Mouse (Mus musculus) kidney, adult 2 months (tissue): ENCODE measurements at regions not wholly inside any gene's neighbourhood (a gene's known extent, or its start where the extent isn't known, plus 50 kb on each side); places are given as distances from the start of the nearest gene placed in this dataset.
A peak's percentile ranks its signal among the peaks of the same experiment; 100 is the strongest.

Experiments
- DNase-seq: peaks from one replicate; pipeline ENCODE4 v3.0.0; 2021
- H3K27ac ChIP-seq: fragments of 200-500 bp; 2 replicates; pipeline ENCODE4 v1.5.1; 2012; ENCODE audit warnings: low read depth, low read length, control low read depth, inconsistent platforms; ENCODE audit not compliant: insufficient read depth
- H3K27me3 ChIP-seq: fragments of 200-500 bp; replicated peaks from 2 replicates; pipeline ENCODE4 v1.6.1; 2012; ENCODE audit warnings: mild to moderate bottlenecking, moderate library complexity, low read length, inconsistent platforms; ENCODE audit not compliant: control insufficient read depth, insufficient read depth
- H3K36me3 ChIP-seq: fragments of 200-500 bp; 2 replicates; pipeline ENCODE4 v1.6.1; 2012; ENCODE audit warnings: mild to moderate bottlenecking, moderate library complexity, low read length, inconsistent platforms; ENCODE audit not compliant: control insufficient read depth, insufficient read depth
- H3K4me1 ChIP-seq: fragments of 200-500 bp; 2 replicates; pipeline ENCODE4 v1.6.1; 2011; ENCODE audit warnings: low read length; ENCODE audit not compliant: control insufficient read depth, insufficient read depth
- H3K4me3 ChIP-seq: fragments of 200-500 bp; 2 replicates; pipeline ENCODE4 v1.5.1; 2011; ENCODE audit warnings: mild to moderate bottlenecking, low read depth, low read length, control low read depth; ENCODE audit not compliant: insufficient read depth
- CTCF ChIP-seq: fragments of 200-500 bp; conservative IDR thresholded peaks from 2 replicates; pipeline ENCODE4 v1.5.1; 2011; ENCODE audit warnings: low read depth, mild to moderate bottlenecking, control low read depth, low read length, moderate library complexity, mixed read lengths; ENCODE audit not compliant: insufficient read depth, insufficient read length
- POLR2A ChIP-seq: fragments of 200-500 bp; IDR thresholded peaks from one replicate; pipeline ENCODE4 v1.6.1; 2011; ENCODE audit warnings: low read depth, low read length, control low read depth
- WGBS: fragments of 180-500 bp; shearing (Covaris S2); methylation state at CpG from one replicate; pipeline ENCODE4 v1.1.7; 2018; 5-methylcytosine and 5-hydroxymethylcytosine counted together

DNA sequence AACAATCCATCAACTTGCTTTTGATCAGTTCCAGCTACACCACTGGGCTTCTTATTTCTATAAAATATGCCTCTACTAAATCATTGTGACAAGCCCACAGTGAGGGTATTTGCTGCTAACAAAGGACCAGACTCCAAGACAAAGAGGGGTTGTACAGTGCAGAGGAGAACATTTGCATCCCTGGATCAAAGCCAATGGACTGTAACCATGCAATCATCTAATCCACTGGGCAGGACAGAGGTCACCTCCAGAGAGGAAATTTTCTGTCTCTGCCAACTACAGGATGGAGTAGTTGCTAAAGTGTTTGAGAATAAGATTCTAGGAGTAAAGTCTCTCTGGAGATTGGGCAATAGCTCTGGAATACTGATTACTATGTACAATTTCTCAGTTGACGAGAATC, 272.9 kb downstream of the Cox7c start:
- peak; percentile 2 for DNase-seq
- TF ChIP-seq CTCF: no peak
- H3K27ac ChIP-seq: no peak overlapping the region
- no peaks in the 10 kb centered on the region for H3K4me1 ChIP-seq
- WGBS: 84% methylated on average over 1 of the region's 1 CpGs
- no peaks in the 10 kb centered on the region for H3K36me3 ChIP-seq
- no peaks in the 10 kb centered on the region for H3K27me3 ChIP-seq
- no peak overlapping the region for H3K4me3 ChIP-seq

DNA sequence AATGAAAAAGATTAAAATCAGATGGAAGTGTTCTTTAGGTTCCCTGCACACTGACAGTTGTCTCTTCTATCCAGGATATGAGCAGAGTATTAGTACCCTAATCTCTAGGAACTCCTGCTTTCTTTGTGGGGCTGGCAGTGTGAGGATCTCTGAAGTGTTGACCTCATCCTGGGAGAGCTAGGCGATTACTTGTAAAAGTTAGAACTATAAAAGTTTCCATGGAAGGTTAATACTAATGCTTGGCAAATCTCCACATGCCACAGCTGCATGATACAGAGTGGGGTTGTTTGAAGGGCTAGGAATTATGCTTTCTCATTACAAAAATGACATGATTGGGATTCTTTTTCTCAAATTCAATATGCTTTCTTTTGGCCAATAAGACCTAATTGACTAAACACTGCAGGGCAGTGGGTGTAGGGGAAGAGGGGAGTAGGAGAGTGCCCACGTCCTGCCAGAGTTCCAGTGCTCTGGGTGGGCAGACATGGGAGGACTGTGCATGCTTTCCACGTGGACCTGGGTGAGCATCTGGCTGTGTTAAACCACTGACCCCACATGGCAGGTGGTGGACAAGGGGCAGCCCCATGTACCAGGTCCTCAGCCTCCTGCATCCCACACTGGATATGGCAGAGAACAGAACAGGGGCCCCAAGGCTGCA, 275.6 kb downstream of the Cox7c start:
- Histone ChIP-seq H3K4me3 (no peak overlapping the region), H3K27ac (no peak overlapping the region), H3K27me3 (no peaks in the 10 kb centered on the region), H3K4me1 (no peaks in the 10 kb centered on the region), H3K36me3 (no peaks in the 10 kb centered on the region)
- TF ChIP-seq CTCF (no peak), POLR2A (no peak)
- 52% methylated on average over 3 of the region's 3 CpGs for WGBS
- DNase-seq: no peak

DNA sequence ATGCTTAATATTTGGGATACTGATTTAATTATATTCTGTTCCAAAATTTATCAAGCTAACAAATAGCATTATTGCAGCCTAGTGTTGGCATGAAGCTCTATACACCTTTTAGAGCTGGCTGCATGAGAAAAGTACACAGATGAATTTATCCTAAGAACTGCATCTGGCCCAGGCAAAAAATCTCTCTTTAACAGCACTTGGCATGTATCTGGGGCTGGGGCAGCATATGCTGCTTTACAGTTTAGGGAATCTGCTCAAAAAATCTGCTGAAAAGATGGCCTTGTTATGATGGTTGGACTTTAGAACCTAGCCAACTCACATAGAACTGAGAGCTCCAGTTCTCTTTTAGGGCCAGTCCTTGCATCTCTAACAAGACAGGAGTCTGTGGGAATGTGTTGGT, 276.2 kb downstream of the Cox7c start:
- no peaks in the 10 kb centered on the region for H3K4me1 ChIP-seq
- H3K27me3 ChIP-seq: no peaks in the 10 kb centered on the region
- H3K36me3 ChIP-seq: no peaks in the 10 kb centered on the region
- H3K27ac ChIP-seq: no peak overlapping the region
- TF ChIP-seq POLR2A (no peak), CTCF (no peak)
- DNase-seq: no peak
- H3K4me3 ChIP-seq: no peak overlapping the region

DNA sequence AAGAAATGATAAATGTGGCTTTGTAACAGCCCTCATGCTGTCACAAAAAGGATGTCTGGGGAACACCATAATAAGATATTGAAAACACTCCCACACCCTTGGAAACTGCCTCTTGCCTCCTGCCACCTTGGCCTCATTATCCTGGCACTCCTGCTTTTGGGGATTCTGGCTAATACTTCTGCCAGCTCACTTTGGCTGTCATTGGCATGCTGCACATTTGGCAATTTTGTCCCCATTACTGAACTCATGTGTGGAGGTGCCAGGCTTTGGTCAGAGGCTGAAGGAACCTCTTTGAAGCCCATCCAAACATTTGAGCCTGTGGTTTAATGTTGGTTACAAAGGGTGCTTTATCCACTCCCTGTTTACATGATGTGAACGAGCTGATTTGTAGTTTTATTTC, 278.2 kb downstream of the Cox7c start:
- no peak for DNase-seq
- Histone ChIP-seq H3K4me1 (no peaks in the 10 kb centered on the region), H3K27me3 (no peaks in the 10 kb centered on the region), H3K27ac (no peak overlapping the region), H3K36me3 (no peaks in the 10 kb centered on the region), H3K4me3 (no peak overlapping the region)
- 60% methylated on average over 1 of the region's 1 CpGs for WGBS
- TF ChIP-seq CTCF (no peak), POLR2A (no peak)

DNA sequence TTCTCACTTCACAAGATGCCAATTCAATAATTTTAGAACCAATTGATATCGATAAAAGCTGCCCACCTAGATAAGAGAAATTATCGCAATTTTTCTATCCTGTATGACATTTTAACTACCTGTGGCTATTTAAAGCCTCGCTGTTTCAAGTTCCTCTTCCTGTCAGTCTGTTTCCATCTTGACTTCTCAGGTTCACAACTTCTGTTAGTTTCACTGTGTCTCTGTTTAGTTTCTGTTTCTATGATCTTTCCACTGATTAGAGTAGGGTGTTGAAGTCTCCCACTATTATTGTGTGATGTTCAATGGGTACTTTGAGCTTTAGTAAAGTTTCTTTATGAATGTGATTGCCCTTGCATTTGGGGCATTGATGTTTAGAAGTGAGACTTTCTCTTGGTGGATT, 322.1 kb downstream of the Cox7c start:
- DNase-seq: no peak
- no peaks in the 10 kb centered on the region for H3K27me3 ChIP-seq
- H3K36me3 ChIP-seq: no peaks in the 10 kb centered on the region
- 77% methylated on average over 3 of the region's 3 CpGs for WGBS
- no peak for TF ChIP-seq POLR2A
- TF ChIP-seq CTCF: no peak
- H3K27ac ChIP-seq: no peak overlapping the region
- no peaks in the 10 kb centered on the region for H3K4me1 ChIP-seq
- H3K4me3 ChIP-seq: no peak overlapping the region

DNA sequence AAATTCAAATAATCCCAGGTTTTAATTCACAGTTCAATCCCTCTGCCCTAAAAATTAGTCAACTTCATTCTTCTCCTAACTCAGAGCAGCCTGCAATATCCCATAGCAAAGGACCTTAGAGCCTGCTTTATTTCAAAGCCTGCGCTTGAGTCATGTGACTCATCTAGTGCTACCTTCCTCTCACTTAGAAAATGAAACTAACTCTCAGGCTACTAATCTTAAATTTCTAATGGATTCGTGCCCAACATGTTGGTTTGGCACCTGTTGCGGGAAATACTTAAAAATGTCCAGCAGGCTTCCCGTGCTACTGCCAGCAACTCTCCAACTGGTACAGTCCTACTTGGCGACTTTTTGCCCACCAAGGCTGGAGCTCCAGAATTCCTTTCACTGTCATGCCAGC, 322.6 kb downstream of the Cox7c start:
- no peak for DNase-seq

DNA sequence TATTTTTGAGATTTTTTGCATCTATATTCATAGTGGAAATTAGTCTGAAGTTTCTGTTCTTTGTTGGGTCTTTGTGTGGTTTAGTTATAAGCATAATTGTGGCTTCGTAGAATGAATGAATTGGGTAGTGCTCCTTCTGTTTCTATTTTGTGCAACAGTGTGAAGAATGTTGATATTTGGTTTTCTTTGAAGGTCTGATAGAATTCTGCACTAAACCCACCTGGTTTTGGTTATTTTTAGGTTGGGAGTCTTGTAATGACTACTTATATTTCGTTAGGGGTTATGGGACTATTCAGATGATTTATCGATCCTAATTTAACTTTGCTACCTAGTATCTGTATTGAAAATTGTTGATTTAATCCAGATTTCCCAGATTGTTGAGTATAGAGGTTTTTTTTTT, 326.4 kb downstream of the Cox7c start:
- DNase-seq: no peak
- no peak overlapping the region for H3K27ac ChIP-seq
- H3K27me3 ChIP-seq: no peaks in the 10 kb centered on the region
- H3K4me1 ChIP-seq: no peaks in the 10 kb centered on the region
- no peaks in the 10 kb centered on the region for H3K36me3 ChIP-seq
- no peak overlapping the region for H3K4me3 ChIP-seq
- 79% methylated on average over 3 of the region's 3 CpGs for WGBS
- no peak for TF ChIP-seq POLR2A
- TF ChIP-seq CTCF: no peak

More for the DNA sequence above, 322.6 kb downstream of the Cox7c start:
- no peaks in the 10 kb centered on the region for H3K4me1 ChIP-seq
- H3K4me3 ChIP-seq: no peak overlapping the region
- WGBS: 82% methylated on average over 5 of the region's 5 CpGs
- TF ChIP-seq CTCF (no peak), POLR2A (no peak)
- no peaks in the 10 kb centered on the region for H3K36me3 ChIP-seq
- no peaks in the 10 kb centered on the region for H3K27me3 ChIP-seq
- H3K27ac ChIP-seq: no peak overlapping the region
